Mouse (Mus musculus): ENCODE results near the gene Ubiad1.

Gene Ubiad1

DNA sequence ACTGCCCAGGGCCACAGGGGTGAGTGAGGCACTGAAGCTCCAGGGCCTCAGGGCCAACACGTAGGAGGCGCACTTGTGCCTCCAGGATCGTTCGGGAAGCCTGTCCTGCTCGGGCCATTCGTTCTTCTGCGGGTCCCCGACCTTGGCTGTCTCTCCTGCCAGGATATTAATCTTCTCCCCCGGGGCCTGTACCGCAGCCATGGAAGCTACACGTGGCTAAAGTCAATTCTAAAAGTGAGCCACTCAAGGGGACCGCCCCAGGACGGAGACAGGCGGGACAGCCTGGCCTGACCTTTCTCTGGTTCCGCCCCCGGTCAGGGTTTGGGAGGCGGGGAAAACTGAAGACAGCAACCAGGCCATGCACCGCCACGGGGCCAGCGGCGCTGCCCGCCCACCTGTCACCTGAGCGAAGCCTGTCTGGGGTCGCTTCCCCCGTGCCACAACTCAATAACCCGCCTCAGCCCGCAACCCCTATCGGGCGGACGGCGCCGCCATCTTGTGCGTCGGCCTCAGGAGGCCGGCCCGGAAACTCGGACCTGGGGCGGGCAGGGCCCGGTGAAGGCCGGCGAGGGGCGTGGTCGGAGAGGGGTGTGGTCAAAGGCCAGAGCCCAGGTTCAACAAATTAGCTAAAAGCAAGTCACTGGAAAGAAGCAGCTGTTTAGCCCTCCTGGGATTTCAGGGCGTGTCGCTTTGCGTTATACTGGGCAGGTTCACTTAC, at the start of gene Ubiad1:
Gene Ubiad1 (minus strand): TSS at position 522 of the 718 bp plus-strand sequence.
- DNase-seq (ENCODE audit: extremely low read depth, insufficient read length, low spot score) = peak; percentile 91

DNA sequence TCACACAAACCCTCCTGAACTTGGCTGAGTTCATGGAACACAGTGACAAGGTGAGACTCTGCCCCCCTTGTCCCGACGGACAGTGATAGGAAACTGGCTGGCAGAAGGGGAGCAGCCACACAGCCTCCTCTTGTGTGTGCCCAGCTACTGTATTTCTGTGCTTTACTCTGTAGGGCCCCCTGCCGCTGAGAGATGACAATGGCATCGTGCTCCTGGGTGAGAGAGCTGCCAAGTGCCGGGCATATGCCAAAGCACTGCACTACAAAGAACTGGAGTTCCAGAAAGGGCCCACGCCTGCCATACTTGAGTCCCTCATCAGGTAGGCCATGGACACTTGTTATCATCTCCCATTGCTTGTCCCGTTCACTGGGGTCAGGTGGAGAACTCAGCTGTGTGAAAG, 46.9 kb upstream of the Ubiad1 start:
- no peak for DNase-seq (ENCODE audit: extremely low read depth, insufficient read length, low spot score)

DNA sequence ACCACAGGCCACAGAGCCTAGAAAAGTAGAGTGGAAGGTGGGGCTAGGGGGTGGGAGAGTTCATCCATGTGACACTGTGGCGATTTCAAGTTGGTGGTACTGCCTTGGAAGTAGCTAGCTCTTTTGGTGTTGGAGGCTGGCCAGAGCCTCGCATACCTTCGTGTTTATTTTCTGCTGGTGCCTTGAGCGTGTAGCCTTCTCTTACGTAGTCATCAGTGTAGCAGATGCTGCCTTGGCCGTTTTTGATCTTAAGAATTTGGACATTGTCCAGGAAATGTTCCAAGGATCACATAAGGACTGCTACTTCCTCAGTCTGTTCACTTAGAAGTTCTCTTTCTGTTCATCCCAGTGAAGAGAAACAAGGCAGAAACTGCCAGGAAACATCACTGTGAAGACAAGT, 45.9 kb upstream of the Ubiad1 start:
- DNase-seq (ENCODE audit: extremely low read depth, insufficient read length, low spot score) = no peak

DNA sequence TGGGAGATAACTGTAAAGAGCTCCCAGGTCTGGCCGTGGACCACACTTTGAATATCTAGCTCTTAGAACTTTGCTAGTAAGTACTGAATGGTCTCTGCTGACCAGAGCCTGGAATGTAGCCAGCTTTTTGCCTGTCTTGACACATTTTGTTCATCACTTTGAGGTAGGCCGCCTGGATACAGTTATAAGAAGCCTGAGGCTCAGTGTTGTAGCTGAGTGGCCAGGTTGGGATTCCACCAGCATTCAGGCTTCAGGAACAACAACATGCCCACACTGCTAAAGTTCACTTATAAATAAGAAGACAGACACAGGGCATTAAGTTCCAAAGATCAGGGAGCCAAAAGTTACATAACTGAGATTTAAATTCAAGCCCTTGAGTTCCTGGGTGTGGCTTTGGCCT, 43.3 kb upstream of the Ubiad1 start:
- DNase-seq (ENCODE audit: extremely low read depth, insufficient read length, low spot score) = no peak

DNA sequence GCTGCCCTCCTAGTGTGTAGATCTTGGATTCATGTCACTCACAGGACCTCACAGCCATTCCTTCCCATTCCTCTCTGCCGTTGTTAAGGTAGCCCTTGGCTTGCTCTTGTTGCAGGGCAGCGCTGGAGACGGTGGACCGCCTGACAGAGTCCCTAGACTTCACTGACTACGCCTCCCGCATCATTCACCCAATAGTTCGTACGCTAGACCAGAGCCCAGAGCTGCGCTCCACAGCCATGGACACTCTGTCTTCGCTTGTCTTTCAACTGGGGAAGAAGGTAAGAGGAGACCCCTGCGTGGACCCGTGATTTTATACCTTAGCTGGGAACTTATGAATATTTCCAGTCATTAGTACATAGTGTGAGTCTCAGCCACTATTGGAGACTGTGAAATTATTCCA, 39.9 kb upstream of the Ubiad1 start:
- DNase-seq (ENCODE audit: extremely low read depth, insufficient read length, low spot score) = no peak

DNA sequence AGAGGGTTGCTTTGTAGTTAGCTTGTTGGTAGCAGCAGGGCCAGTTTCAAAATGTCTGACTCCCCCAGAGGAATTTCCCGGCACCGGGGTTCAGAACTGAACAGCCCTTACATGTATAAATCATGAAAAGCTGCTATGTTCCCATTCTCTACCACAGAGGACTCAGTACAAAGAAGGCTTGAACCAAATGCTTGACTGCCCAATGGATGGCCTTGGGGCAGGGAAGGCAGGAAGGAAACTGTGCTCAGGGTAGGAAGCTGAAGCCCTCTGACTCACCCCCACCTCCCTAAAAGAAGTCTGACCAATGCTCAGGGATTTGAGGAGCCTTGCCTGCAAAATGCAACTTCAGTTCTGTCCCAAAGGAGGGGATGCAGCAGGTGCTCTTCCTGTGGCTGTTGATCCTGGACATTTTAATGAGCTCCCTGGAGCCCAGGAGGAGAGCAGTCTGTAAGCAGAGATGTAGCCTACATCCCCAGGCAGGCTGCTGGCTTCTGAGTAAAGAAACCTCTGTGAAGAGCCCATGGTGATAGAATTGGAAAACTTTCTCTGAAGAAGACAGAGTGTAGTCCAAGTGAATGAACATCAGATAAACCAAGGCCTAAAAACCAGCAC, 37.1 kb upstream of the Ubiad1 start:
- DNase-seq (ENCODE audit: extremely low read depth, insufficient read length, low spot score) = no peak

DNA sequence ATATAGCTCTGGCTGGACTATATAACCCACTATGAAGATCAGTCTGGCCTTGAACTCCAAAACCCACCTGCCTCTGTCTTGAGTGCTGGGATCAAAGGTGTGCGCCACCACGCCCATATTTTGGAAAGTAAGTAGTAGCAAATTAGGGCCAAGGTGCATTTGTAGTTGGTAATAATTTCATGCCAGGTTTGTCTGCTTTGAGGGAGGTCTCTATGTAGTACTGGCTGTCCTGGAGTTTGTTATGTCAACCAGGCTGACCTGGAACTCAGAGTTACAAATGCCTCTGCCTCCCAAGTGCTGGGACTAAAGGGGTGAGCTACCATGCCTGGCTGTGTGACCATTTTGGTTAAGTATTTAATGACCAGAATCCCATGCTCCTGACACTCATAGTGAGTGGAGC, 35.7 kb upstream of the Ubiad1 start:
- DNase-seq (ENCODE audit: extremely low read depth, insufficient read length, low spot score) = no peak

DNA sequence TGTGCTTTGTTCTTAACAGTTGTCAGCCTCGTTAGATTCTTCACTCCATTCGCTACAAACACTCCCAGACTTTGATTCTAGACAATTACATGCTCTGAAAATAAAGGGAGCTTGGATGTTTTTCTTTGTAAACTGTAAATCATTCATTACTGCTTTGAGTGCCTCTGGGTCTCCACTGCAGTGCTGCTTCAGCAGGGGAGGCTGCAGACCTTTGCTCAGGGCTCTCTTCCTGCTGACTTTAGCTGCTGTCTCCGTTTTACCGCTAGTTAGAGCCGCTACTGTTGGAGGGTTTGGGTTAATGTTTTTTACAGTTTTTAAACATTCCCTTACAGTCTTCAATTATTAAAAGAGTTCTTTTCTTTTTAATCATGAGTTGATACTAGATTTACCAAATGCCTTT, 28.9 kb upstream of the Ubiad1 start:
- DNase-seq (ENCODE audit: extremely low read depth, insufficient read length, low spot score) = no peak

DNA sequence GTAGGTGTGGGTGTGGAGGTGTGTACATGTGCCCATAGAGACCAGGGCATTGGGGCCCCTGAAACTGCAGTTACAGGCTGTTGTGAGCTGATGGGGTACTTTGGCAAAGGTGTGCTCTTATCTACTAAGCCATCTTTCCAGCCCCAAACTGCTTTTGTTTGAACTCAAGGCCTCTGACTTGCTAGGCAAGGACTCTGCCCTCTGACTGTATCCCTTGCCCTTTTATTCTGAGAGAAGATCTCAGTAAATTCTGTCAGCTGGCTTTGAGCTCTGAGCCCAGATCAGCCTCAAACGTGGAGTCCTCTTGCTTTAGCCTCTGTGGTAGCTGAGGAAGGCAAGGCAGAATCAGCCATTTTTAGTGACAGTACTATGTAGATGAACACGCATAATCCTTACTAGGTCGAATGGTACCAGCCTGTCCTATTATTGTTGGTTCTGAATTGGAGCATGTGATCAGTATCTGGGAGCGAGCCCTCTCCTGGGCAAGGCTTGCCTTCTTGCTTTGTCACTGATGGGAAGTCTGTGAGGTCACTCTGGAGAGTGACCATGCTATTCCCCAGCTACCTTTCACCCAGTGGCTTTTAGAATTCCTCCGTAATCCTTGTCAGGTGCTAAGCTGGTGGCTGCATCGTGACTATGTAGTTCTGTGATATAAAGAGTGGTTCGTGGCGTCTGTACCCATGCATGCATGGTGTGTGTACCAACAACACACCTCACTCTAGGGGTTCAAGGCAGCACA, 28.0 kb upstream of the Ubiad1 start:
- no peak for DNase-seq (ENCODE audit: extremely low read depth, insufficient read length, low spot score)

DNA sequence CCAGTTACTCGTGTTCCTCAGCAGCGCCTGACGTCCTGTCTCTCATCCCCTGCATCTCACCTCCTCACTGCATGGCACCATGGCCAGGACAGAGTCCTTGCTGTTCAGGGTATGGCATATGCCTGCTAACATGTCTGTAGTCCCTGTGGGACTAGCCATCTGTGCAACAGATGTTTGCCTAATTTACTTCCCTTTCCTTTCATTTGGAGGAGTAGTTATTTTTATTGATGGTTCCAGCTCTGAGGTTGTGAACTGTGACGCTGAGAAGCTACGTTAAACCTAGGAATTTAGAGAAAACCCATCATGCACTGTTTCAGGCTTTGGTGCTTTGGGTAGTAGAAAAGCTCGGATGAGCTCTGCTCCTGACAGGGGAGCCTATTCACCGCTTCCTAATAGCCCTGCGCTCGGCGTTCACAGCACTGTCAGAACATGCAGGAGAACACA, 26.8 kb upstream of the Ubiad1 start:
- no peak for DNase-seq (ENCODE audit: extremely low read depth, insufficient read length, low spot score)

DNA sequence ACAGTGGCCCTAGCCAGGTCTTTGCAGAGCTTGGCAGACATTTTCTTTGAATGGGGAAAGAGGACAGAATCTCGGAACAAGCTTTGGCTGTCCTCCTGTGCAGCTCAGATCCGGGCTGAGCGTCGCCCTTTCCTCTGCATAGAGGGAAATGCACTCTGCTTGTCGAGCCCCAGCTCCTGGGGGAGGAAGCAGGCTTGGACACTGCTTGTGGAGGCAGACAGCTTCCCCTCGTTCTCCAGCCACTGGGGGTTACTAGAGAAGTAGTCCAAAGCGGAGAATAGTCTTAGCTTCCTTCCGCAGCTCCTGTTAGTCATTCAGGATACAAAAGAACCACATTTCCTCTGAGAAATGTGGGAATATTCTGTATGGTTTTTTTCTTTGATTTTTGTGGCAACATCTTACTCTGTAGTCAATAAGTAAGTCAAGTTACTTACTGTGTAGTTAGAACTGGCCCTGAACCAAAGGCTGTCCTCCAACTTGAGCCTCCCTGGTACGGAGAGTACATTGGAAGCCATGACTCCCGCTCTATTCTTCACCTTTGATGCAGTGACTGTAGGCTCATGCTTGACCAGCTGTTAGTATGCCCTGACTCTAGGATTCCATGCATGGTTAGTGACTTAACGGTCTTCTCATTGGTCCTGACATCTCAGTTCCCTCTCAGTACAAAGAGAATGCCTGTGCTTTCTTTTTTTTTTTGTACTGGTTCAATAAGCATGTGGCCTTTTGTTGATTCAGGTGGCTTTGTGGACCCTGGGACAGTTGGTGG, 25.1 kb upstream of the Ubiad1 start:
- DNase-seq (ENCODE audit: extremely low read depth, insufficient read length, low spot score) = no peak

DNA sequence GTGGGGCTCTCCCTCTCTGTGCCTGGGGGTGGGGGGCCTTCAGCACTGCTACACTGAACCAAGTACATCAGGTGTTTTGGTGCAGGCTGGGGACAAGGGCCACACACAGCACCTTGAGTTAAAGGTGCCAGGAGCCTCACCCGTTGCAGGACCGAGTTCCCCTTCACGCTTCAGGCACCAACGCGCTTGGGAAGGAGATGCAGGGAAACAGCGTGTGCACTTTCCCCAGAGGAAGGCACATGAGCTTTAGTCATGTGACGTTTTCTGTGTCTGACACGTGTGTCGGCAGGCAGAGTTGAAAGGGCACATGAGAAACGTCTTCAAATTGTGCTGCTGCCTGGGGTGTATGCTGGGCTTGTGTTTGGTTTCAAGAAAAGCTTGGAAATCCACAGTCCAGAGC, 23.8 kb upstream of the Ubiad1 start:
- no peak for DNase-seq (ENCODE audit: extremely low read depth, insufficient read length, low spot score)

DNA sequence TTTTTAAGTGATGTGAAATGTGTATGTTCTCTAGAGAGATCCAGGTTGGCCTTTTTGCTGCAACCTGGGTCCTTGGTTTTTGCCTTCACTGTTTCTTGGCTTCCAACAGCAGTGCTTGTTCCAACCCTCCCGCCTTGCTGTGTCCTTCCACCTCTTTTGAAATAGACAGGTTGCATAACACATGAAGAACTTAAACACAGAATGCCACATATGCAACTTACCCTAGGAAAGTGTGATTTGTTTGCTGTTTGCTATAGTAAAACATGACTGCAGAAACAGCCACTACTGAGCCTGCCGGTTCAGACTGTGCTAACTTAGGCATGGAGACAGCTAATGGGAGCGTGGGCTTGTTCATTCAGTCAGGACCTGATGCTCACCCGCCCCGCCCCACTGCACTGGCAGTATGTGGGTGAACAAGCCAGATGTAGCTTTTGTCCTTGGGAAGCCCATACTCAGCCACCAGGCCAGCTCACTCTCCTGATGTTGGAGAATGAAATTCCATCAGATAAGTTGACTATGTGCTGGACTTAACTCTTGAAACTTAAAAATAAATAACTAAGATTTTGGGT, 22.0 kb upstream of the Ubiad1 start:
- DNase-seq (ENCODE audit: extremely low read depth, insufficient read length, low spot score) = no peak

DNA sequence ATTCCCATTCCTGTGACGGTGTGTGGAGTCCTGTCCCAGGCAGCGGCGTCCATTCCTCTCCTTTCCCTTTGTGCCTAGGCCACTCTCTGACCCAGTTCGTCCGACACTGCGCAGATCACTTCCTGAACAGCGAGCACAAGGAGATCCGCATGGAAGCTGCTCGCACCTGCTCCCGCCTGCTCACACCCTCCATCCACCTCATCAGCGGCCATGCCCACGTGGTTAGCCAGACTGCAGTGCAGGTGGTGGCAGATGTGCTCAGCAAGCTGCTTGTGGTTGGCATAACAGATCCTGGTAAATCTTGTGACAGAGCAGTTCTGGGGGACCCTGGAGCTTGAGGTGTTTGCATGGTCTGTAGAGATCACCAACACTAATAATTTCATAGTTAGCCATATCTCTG, 20.3 kb upstream of the Ubiad1 start:
- DNase-seq (ENCODE audit: extremely low read depth, insufficient read length, low spot score) = no peak

DNA sequence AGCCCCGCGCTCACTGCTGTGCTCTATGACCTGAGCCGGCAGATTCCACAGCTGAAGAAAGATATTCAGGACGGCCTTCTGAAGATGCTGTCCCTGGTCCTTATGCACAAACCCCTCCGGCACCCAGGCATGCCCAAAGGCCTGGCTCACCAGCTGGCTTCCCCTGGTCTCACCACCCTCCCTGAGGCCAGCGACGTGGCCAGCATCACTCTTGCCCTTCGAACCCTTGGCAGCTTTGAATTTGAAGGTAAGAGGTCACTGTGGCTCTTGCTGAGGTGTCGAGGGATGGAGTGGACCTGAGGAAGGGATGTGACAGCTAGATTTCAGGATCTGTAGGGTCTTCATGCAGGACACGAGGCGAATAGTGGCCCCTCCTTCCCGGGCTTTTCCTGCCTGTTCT, 19.7 kb upstream of the Ubiad1 start:
- DNase-seq (ENCODE audit: extremely low read depth, insufficient read length, low spot score) = no peak

DNA sequence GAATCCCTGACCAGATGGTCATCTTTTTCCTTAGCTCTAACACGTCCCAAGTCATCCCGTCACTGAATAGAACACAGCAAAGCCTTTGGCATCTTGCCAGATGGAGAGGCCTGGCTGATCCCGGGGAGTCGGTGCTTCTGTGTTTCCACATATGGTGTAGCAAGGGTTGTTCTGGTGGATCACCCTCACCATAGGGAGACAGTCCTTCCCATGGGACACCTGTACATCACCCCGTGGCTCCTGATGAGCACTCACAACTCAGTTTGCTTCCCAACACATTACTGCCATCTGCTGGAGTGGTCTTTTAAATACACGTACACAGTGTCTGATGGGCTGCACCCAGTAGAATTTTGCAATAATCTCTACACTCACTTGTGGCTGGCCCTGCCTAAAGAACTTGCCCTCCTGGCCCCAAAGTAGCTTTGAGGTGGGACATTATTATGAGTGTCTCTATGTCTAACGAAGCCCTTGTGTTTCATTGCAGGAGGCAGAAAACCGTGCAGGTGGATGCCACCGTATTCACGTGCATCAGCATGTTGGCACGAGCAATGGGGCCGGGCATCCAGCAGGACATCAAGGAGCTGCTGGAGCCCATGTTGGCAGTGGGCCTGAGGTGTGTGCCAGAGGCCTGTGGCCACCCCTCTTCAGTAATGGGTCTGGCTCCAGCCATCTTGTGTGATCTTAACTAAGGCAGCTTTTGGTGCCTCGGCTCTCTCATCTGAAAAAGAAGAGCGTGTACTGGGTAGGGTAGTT, 18.8 kb upstream of the Ubiad1 start:
- DNase-seq (ENCODE audit: extremely low read depth, insufficient read length, low spot score) = no peak

DNA sequence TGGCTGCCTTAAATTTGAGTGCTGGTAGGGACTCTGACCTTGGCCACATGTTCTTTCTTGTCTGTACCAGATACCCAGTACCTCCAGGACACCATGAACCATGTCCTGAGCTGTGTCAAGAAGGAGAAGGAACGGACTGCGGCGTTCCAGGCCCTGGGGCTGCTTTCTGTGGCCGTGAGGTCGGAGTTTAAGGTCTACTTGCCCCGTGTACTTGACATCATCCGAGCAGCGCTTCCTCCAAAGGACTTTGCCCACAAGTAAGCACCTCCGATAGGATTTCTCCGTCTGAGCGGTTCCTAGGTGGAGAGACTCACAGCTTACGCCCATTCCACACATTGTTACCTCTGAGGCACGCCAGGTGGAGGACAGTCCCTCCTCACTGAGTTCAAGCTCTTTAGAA, 18.1 kb upstream of the Ubiad1 start:
- no peak for DNase-seq (ENCODE audit: extremely low read depth, insufficient read length, low spot score)

DNA sequence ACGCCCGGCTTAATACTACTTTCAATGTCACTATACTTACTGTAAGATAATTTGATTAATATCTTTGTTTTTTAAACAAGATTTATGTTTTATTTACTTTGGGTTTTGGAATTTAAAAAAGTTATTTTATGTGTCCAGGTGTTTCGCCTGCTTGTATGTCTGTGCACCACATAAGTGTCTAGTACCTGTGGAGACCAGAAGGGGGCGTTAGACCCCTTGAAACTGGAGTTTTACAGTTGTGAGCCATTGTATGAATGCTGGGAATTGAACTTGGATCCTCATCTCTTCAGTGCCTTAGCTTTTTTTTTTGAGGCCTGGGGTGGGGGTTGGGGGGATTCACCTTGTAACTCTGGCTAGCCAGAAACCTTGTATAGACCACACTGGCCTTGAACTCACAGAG, 17.2 kb upstream of the Ubiad1 start:
- no peak for DNase-seq (ENCODE audit: extremely low read depth, insufficient read length, low spot score)

DNA sequence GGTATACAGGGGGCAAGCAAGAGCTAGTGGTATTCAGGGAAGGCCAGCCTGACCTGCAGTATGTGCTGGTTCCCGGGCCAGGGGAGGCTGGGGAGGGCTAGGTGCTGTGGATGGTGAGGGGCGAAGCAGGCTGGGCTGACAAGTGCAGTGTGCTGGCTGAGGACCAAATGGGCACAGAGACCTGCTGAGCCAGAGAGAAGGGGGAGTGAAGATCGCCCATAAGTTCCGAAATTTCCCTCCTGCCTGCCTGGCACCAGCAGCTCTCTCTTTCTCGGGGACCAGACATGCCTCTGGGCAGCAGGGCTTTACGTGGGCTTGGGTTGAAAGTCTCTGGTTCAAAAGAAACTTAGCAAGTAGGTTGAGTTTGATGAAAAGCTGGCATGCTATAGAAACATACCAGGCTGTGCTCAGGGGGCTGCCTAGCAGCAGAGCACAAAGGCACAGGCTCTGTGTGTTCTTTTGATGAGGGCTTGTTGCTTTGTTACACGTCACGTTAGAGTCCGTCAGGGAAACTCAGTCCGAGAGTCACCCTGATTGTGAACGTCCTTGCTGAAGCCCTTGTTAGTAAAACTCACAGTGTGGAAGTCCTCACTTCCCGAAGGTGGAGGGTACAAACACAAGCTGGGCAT, 16.2 kb upstream of the Ubiad1 start:
- DNase-seq (ENCODE audit: extremely low read depth, insufficient read length, low spot score) = no peak
